Mouse (Mus musculus): ENCODE results near the gene Acaa1a.

The Acaa1a gene

DNA sequence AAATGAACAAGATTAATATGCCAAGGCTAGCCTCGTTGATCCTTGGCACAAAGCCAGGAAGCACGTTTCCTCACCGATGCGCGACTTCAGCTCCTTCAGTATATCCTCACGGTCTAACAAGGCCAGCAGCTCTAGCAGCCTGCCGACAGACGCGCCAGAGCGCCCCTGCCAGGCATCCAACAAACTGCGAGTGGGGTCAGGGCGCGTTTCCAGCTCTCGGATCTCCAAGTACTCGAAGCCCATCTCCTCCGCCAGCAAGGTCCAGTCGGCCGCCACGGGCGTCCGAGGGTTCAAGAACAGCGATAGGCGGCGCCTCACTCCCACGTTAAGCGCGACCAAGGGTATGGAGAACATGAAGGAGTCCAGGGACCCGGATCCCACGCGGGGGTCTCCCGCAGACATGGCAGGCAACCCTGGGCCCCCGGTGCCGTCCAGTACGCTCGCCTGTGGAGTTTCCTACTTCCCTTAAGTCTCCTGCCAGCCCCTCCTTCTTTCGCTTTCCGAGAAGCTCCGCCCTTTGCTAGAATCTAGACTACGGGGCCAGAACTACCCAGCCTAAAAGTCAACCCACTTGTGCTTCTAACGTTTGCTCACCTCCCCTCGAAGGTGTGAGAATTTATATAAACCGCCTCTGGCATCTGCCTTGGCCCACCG is at the start of gene Acaa1a:
TSS of gene Acaa1a (plus strand) at position 119 of the 654 bp plus-strand sequence.
- no peak for DNase-seq (ENCODE audit: extremely low spot score, low read depth, low spot score)

- no peak for DNase-seq (ENCODE audit: extremely low spot score, low read depth, low spot score)
Measured at GRCm38 (mm10) chr9:119290791-119291190, 48.7 kb upstream of the Acaa1a start.

DNA sequence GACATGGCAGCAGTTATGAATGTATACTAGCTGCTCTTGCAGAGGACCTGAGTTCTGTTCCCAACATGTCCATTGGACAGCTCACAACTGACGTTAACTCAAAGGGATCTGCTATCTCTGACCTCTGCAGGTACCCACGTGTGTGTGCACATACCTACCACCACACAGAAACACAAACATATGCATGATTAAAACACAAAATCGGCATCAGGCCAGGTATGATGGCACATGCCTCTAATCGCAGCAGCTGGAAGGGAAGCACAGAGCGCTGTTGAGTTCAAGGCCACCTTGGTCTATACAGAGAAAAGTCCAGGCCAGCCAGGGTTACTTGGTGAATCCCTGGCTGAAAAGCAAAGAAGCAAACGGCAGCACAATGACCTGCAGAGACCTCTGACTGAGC is 41.8 kb upstream of the Acaa1a start:
- DNase-seq (ENCODE audit: extremely low spot score, low read depth, low spot score), result no peak

DNA sequence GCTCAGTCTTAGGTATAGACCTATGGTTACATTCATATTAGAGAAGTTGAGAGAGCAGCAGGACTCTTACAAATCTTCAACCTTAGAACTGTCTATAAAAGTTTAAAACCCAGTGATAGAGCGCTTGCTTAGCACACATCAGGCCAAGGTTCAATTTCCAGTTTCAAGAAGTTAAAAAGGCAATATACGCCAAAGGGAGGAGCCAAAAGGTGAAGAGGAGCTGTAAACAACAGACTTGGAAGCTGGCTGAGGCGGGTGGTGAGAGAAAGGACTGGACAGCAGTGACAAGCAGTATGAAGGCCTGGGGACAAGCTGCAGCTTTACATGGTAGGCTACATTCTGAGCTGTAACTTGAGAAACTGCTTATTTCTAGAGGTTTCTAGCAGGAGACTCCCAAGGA is 40.9 kb upstream of the Acaa1a start:
- no peak for DNase-seq (ENCODE audit: extremely low spot score, low read depth, low spot score)

- no peak for DNase-seq (ENCODE audit: extremely low spot score, low read depth, low spot score)
Measured at GRCm38 (mm10) chr9:119305863-119306262, 33.6 kb upstream of the Acaa1a start.

- no peak for DNase-seq (ENCODE audit: extremely low spot score, low read depth, low spot score)
Measured at GRCm38 (mm10) chr9:119309067-119309466, 30.4 kb upstream of the Acaa1a start.

GRCm38 (mm10) chr9:119313096-119313495 is 26.4 kb upstream of the Acaa1a start:
- no peak for DNase-seq (ENCODE audit: extremely low spot score, low read depth, low spot score)

DNA sequence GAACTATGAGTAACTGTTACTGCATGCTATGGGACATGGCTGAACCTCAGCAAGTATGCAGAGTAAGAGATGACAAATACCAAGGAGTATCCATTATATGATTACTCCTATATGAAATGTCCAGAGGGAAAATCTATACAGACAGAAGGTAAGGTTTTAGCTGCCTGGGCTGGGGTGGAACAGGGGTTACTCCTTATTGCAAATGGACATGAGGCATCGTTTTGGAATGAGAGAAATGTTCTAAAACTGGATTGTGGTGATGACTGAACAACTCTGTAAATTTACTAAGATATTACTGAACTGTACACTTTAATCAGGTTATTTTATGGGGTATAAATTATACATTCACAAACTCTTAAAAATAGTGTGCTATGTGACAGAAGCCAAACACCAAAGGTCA is 20.6 kb upstream of the Acaa1a start:
- DNase-seq (ENCODE audit: extremely low spot score, low read depth, low spot score), result no peak

GRCm38 (mm10) chr9:119320446-119320845 is 19.0 kb upstream of the Acaa1a start:
- DNase-seq (ENCODE audit: extremely low spot score, low read depth, low spot score), result no peak

GRCm38 (mm10) chr9:119320946-119321345 is 18.5 kb upstream of the Acaa1a start:
- DNase-seq (ENCODE audit: extremely low spot score, low read depth, low spot score), result no peak

GRCm38 (mm10) chr9:119321392-119322229 is 17.9 kb upstream of the Acaa1a start:
- no peak for DNase-seq (ENCODE audit: extremely low spot score, low read depth, low spot score)

- peak; percentile 98 for DNase-seq (ENCODE audit: extremely low spot score, low read depth, low spot score)
Measured at GRCm38 (mm10) chr9:119322289-119323259, 16.9 kb upstream of the Acaa1a start, which contains the start of gene Oxsr1. Gene Oxsr1, minus strand, starts transcription at chr9:119322427.

DNA sequence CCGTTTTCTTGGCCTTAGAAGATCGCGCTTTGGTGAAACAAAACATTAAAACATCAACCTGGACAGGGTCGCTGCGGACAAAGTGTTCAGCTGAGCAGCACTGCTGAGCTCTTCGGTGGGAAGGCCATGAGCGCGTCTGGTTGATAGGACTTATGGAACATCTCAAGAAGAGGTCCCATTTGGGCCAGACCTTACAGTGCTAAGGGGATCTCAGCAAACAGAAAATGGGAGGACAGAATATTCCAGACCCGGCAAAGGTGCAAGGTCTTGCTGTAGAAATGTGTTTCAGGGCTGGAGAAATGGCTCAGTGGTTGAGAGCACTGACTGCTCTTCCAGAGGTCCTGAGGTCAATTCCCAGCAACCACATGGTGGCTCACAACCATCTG is 16.2 kb upstream of the Acaa1a start:
- no peak for DNase-seq (ENCODE audit: extremely low spot score, low read depth, low spot score)

DNA sequence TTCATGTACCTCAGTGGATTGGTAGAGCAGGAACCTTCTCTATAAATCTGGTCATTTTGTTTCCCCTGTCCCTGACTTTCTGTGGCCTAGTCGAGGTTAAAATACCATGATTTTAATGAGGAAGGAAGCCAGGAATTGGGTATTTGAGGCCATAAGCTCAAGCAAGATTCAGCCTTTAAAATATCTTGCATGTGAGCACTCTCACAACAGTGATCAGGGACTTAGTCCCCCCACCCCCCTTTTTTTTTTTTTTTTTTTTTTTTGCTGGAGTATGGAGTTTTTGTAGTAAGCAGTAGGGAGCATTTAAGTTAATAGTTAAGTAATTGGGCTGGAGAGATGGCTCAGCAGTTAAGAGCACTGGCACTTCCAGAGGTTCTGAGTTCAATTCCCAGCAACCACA is 15.3 kb upstream of the Acaa1a start:
- DNase-seq (ENCODE audit: extremely low spot score, low read depth, low spot score), result no peak

DNA sequence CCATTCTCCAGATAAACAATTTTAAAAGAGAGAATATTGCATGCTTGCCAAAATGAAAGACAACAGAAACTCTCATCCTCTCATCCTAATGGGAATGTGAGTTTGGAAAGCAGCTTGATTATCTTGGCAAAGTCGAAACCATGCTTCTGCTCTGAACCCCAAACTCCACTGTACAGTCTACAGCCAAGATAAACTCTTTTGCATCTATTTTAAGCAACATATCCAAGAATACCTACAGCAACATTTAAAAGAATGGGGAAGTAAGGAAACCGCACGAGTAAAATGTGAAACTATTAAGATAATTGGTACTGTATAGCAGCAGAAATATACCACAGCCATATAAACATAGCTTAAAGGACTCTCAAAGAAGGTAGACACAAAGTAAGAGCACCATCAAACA is 11.0 kb upstream of the Acaa1a start:
- DNase-seq (ENCODE audit: extremely low spot score, low read depth, low spot score), result no peak

GRCm38 (mm10) chr9:119330186-119330963 is 9.1 kb upstream of the Acaa1a start:
- no peak for DNase-seq (ENCODE audit: extremely low spot score, low read depth, low spot score)

DNA sequence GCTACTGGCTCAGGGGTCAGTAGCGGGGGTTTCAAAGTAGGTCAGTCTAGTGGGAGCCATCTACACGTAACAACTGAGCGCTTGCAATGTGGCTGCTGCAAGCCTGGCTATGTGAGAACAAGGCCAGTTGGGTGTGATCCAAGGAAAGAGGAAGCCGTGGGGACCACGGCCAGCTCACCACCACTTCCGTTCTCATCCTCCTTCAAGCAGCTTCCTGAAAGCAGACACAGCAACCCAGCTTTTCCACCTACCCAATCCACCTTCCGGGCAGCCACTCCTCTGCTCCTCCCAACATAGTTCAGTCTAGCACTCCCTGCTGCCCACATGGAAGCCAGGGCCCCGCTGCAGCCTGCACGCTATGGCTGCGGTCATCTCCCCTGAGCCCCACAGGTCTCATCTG is 5.2 kb upstream of the Acaa1a start:
- no peak for DNase-seq (ENCODE audit: extremely low spot score, low read depth, low spot score)

- no peak for DNase-seq (ENCODE audit: extremely low spot score, low read depth, low spot score)
Measured at GRCm38 (mm10) chr9:119334834-119335233, 4.6 kb upstream of the Acaa1a start.

GRCm38 (mm10) chr9:119335571-119335970 is 3.9 kb upstream of the Acaa1a start:
- DNase-seq (ENCODE audit: extremely low spot score, low read depth, low spot score), result no peak

DNA sequence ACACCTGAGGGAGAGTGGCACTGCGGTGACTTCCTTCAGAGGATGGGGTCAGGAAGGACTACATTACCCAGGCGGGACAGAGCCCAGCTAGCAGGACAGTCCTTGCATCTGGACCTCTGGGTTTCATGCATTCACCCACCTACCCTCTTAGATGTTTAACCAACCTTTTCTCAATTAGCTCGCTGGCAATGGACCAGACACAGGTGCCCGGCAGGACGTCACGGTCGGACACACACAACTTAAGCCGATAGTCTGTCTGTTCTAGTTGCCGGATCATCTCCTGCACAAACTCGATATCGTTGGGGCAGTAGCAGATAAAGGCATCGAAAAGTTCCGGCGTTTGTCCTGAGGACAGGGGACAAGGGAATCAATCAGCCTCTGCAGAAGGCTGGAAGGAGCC is 1.6 kb upstream of the Acaa1a start:
- no peak for DNase-seq (ENCODE audit: extremely low spot score, low read depth, low spot score)
